19 mouse cellular contexts compared by ENCODE assay signal in genomic region chr17:48918458-48918857, GRCm38 (mm10). TPM values are rescaled to one million over a fixed set of nuclear protein-coding genes. Genes with fewer than 3 reads are reported as not detected.
"Had no signal": no experiment of that assay in that cellular context is flagged by ENCODE, and none has a peak within 500 bp of the region (broad histone marks: within the 10 kb centered on the region; RNA-seq: fewer than 3 reads in every experiment).

No protein-coding gene starts in this region.

- H3K36me3 ChIP-seq: midbrain, embryonic 10.5 days; midbrain, embryonic 12.5 days; neural tube, embryonic 13.5 days; neural tube, embryonic 15.5 days had no signal

- H3K4me3 ChIP-seq: midbrain, embryonic 10.5 days; midbrain, embryonic 12.5 days; myocyte; neural tube, embryonic 13.5 days; neural tube, embryonic 15.5 days had no signal

- H3K4me1 ChIP-seq: midbrain, embryonic 10.5 days; midbrain, embryonic 12.5 days; neural tube, embryonic 15.5 days had no signal

- H3K4me2 ChIP-seq: lung, embryonic 14.5 days; midbrain, embryonic 12.5 days; neural tube, embryonic 13.5 days; neural tube, embryonic 15.5 days had no signal

- H3K9ac ChIP-seq: lung, embryonic 14.5 days; midbrain, embryonic 12.5 days; neural tube, embryonic 13.5 days; neural tube, embryonic 15.5 days had no signal

- ATAC-seq: midbrain, embryonic 16.5 days had no signal

- H3K27ac ChIP-seq: midbrain, embryonic 10.5 days; midbrain, embryonic 12.5 days; neural tube, embryonic 13.5 days; neural tube, embryonic 15.5 days had no signal

- DNase-seq: lung, adult 18-20 months; lung, embryonic 14.5 days; lung, postnatal 10 days; lung, postnatal 4 days; midbrain, embryonic 14.5 days; retina, postnatal 1 day; right cerebral cortex, adult 18-20 months; right cerebral cortex, postnatal 25 days; right cerebral cortex, postnatal 4 days; spleen, adult 18-20 months; thymus, adult 18-20 months; thymus, postnatal 14 days; thymus, postnatal 36 days had no signal

- H3K9me3 ChIP-seq: midbrain, embryonic 10.5 days; midbrain, embryonic 12.5 days; neural tube, embryonic 13.5 days; neural tube, embryonic 15.5 days had no signal

- H3K27me3 ChIP-seq: neural tube, embryonic 15.5 days had no signal

RNA-seq across cellular contexts. Expression of gene Lrfn2, which starts 13.7 kb away (rescaled TPM):
- polyA plus RNA-seq: myocyte had no signal
